Mouse (Mus musculus) olfactory bulb, adult 2 months (tissue): Measurements from ENCODE around the gene Fthl17a. TPM values are rescaled to one million over a fixed set of nuclear protein-coding genes. Genes with fewer than 3 reads are reported as not detected.

Source experiments
- H3K27ac ChIP-seq: fragments of 200-500 bp; 2 replicates; pipeline ENCODE4 v1.5.1; 2012; ENCODE audit warnings: low read depth, low read length; ENCODE audit not compliant: insufficient read depth
- H3K4me1 ChIP-seq: fragments of 200-500 bp; 2 replicates; pipeline ENCODE4 v1.6.1; 2012; ENCODE audit warnings: low read length; ENCODE audit not compliant: control insufficient read depth, insufficient read depth
- H3K4me3 ChIP-seq: fragments of 200-500 bp; 2 replicates; pipeline ENCODE4 v1.5.1; 2012; ENCODE audit warnings: mild to moderate bottlenecking, low read depth, low read length, moderate library complexity; ENCODE audit not compliant: insufficient read depth
- CTCF ChIP-seq: fragments of 200-500 bp; IDR thresholded peaks from 2 replicates; pipeline ENCODE4 v1.5.1; 2012; ENCODE audit warnings: low read depth, mild to moderate bottlenecking, low read length, moderate library complexity; ENCODE audit not compliant: insufficient read depth
- POLR2A ChIP-seq: fragments of 200-500 bp; IDR thresholded peaks from 2 replicates; pipeline ENCODE4 v1.6.1; 2012; ENCODE audit warnings: mild to moderate bottlenecking, low read depth, low read length, moderate library complexity; ENCODE audit not compliant: insufficient read depth
- WGBS: fragments of 180-500 bp; shearing (Covaris S2); methylation state at CpG from one replicate; pipeline ENCODE4 v1.1.7; 2018; 5-methylcytosine and 5-hydroxymethylcytosine counted together
- polyA plus RNA-seq: library from polyadenylated mRNA; stranded (reverse); fragments of >200 nt; gene quantifications from 2 replicates; pipeline ENCODE4 v1.2.4, GENCODE M21; 2012; ENCODE audit warnings: low replicate concordance; ENCODE audit not compliant: missing spikeins, insufficient read depth, insufficient read length

Fthl17a gene
- polyA plus RNA-seq, 1 experiment: not detected

DNA sequence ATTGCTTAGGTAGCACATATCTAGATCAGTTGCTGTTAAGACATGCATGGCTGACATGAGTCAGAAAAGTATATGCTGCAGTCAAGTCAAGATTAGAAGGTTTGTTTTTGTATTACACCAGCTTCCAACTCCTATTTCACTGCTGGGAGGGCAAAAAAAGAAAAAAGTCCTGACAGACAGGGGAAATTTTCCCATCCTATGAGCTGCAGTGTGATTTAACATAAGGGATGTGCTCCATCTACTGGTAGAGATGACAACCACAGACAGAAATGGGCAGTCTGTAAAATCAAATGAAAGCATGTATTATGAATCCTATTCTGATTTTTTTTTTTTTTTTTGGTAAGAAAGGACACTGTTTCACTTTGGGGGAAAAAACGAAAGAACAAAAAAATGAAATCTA is 69.7 kb downstream of the Fthl17a start:
- TF ChIP-seq CTCF (no peak), POLR2A (no peak)
- Histone ChIP-seq H3K4me1 (no peaks in the 10 kb centered on the region), H3K4me3 (no peak overlapping the region), H3K27ac (no peak overlapping the region)
- 47% methylated on average over 1 of the region's 1 CpGs for WGBS
